Mouse (Mus musculus) MEL (cell line): ENCODE results near the gene Map4.

Experiments used
- CTCF ChIP-seq, 3 experiments: IDR thresholded peaks in 2 of 3; conservative IDR thresholded peaks in 1 of 3; 2 replicates each; pipeline ENCODE4 v1.5.1; 2011 to 2012; ENCODE audit warnings: low read length in 3 of 3, low read depth in 2 of 3, mild to moderate bottlenecking in 2 of 3, improper control_type of control experiment in 1 of 3, inconsistent platforms in 1 of 3, mixed read lengths in 1 of 3, moderate library complexity in 1 of 3; ENCODE audit not compliant: control insufficient read depth in 1 of 3, insufficient read depth in 1 of 3, poor library complexity in 1 of 3, severe bottlenecking in 1 of 3
- E2F4 ChIP-seq: IDR thresholded peaks from 2 replicates; pipeline ENCODE4 v1.6.1; 2011; ENCODE audit warnings: low read depth, low read length, improper control_type of control experiment, borderline replicate concordance
- ELF1 ChIP-seq: IDR thresholded peaks from 2 replicates; pipeline ENCODE4 v1.6.1; 2014; ENCODE audit warnings: low read depth, mild to moderate bottlenecking, inconsistent platforms, low read length, improper control_type of control experiment, moderate library complexity
- GATA1 ChIP-seq: IDR thresholded peaks from 2 replicates; pipeline ENCODE4 v1.6.1; 2011; ENCODE audit warnings: low read depth, low read length, improper control_type of control experiment
- MEF2A ChIP-seq: IDR thresholded peaks from 2 replicates; pipeline ENCODE4 v1.6.1; 2014; ENCODE audit warnings: low read depth, mild to moderate bottlenecking, inconsistent platforms, low read length, improper control_type of control experiment; ENCODE audit not compliant: poor library complexity, insufficient replicate concordance, severe bottlenecking; ENCODE audit errors: extremely low read depth
- NRF1 ChIP-seq: IDR thresholded peaks from 2 replicates; pipeline ENCODE4 v1.6.1; 2014; ENCODE audit warnings: low read depth, mild to moderate bottlenecking, inconsistent platforms, low read length, improper control_type of control experiment, moderate library complexity; ENCODE audit not compliant: poor library complexity, insufficient read depth, severe bottlenecking
- POLR2A ChIP-seq, 2 experiments: IDR thresholded peaks; 2 replicates each; pipeline ENCODE4 v1.6.1; 2011 to 2012; ENCODE audit warnings: low read length in 2 of 2, mild to moderate bottlenecking in 2 of 2, control low read depth in 1 of 2, improper control_type of control experiment in 1 of 2, low read depth in 1 of 2, moderate library complexity in 1 of 2; ENCODE audit not compliant: control insufficient read depth in 1 of 2, insufficient read depth in 1 of 2, poor library complexity in 1 of 2
- POLR2AphosphoS2 ChIP-seq: IDR thresholded peaks from 2 replicates; pipeline ENCODE4 v1.6.1; 2011; ENCODE audit warnings: low read length, improper control_type of control experiment
- RCOR1 ChIP-seq: IDR thresholded peaks from 2 replicates; pipeline ENCODE4 v1.6.1; 2012; ENCODE audit warnings: low read depth, mild to moderate bottlenecking, inconsistent platforms, low read length, improper control_type of control experiment
- TBP ChIP-seq: IDR thresholded peaks from 2 replicates; pipeline ENCODE4 v1.8.0; 2011; ENCODE audit warnings: low read depth, low read length, improper control_type of control experiment
- USF1 ChIP-seq: IDR thresholded peaks from 2 replicates; pipeline ENCODE4 v1.6.1; 2014; ENCODE audit warnings: low read depth, mild to moderate bottlenecking, inconsistent platforms, low read length, improper control_type of control experiment, moderate library complexity
- ZC3H11A ChIP-seq: IDR thresholded peaks from 2 replicates; pipeline ENCODE4 v1.6.1; 2012; ENCODE audit warnings: low read depth, mild to moderate bottlenecking, inconsistent platforms, low read length, improper control_type of control experiment
- ZKSCAN1 ChIP-seq: IDR thresholded peaks from 2 replicates; pipeline ENCODE4 v1.6.1; 2012; ENCODE audit warnings: low read depth, mild to moderate bottlenecking, inconsistent platforms, low read length, improper control_type of control experiment, moderate library complexity
- ZNF384 ChIP-seq: IDR thresholded peaks from 2 replicates; pipeline ENCODE4 v1.6.1; 2012; ENCODE audit warnings: low read depth, mild to moderate bottlenecking, inconsistent platforms, low read length, improper control_type of control experiment

DNA sequence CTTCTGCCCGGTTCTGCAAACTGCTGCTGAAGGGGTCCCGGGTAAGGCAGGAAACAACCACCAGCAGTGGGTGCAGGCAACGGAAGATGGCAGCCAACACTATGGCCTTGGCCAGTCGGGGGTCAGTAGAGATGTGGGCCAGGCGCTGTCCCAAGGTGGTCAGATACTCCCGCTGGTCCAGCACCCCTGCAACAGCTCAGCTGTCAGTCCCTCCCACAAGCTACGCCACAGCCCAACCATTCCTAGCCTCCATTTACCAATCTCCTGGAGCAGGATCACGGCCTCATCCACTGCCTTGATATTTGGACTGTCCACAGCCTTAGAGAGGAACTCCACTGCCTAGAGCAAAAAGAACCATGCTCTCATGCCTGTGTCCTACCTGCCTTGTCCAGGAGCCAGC lies 154.4 kb downstream of the Map4 start:
- no peak for TF ChIP-seq POLR2A (IDR thresholded peaks at IDR 0.05; ENCODE audit: control insufficient read depth in 1 of 2, insufficient read depth in 1 of 2, low read depth in 1 of 2, low read length in 2 of 2, poor library complexity in 1 of 2)
- TF ChIP-seq ELF1: no peak
- no peak for TF ChIP-seq RCOR1
- no peak for TF ChIP-seq ZNF384
- no peak for TF ChIP-seq POLR2AphosphoS2
- no peak for TF ChIP-seq CTCF (IDR thresholded peaks at IDR 0.05 in 2 of 3, conservative IDR thresholded peaks at IDR 0.05 in 1 of 3; ENCODE audit: control insufficient read depth in 1 of 3, insufficient read depth in 1 of 3, low read depth in 2 of 3, low read length in 3 of 3, poor library complexity in 1 of 3, severe bottlenecking in 1 of 3)
- TF ChIP-seq GATA1: no peak
- no peak for TF ChIP-seq ZC3H11A
- TF ChIP-seq E2F4: no peak
- no peak for TF ChIP-seq USF1
- TF ChIP-seq ZKSCAN1: no peak
- TF ChIP-seq TBP: no peak
- TF ChIP-seq MEF2A: no peak
- no peak for TF ChIP-seq NRF1
